Mouse (Mus musculus): ENCODE data around the gene Ddx49. TPM values are rescaled to one million over a fixed set of nuclear protein-coding genes. Genes with fewer than 3 reads are reported as not detected.

Ddx49 gene
- polyA plus RNA-seq (2014; fragmentation: Nextera tagmentation; extraction: Ambion mirVana): 47.4 and 49.2 TPM in 2 replicates

DNA sequence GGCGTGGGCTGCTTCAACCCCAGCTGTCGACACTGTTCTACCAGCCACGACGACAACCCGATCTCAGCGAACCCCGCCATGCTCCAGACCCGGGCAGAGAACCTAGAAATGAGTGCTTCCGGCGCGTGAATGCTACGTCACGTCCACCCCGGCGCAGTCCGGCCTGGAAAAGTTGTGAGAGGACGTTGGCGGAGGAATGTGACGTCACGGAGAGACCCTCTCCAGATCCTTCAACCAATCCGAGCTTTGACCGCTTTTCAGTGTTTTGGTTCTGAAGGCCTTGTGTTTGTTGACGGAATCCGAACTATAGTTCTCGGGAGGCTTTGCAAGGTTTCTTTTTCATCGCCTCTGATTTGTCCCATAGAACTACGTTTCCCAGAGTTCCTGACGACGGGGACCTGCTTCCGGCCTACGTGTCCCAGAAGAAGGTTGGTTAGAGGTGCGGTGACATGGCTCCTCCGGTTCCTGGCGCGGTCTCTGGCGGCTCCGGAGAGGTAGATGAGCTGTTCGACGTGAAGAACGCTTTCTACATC, at the start of gene Ddx49, which contains the start of gene Cope:
Gene Ddx49 (minus strand): TSS at position 132 of the 533 bp plus-strand sequence.
Gene Cope (plus strand): TSS at position 161 of the 533 bp plus-strand sequence.
- ATAC-seq (ENCODE audit: low read depth): peak; percentile 95
- peak within 1 kb of the TSS; percentile 83 for H3K27ac ChIP-seq (replicated peaks; ENCODE audit: low read depth, low read length)
- peaks cover 15% of the 10 kb centered on the region for H3K4me1 ChIP-seq (ENCODE audit: control insufficient read depth, insufficient read depth, low read length)
- peak within 1 kb of the TSS; percentile 76 for H3K4me3 ChIP-seq (ENCODE audit: low read depth, low read length)
- peak within 1 kb of the TSS; percentile 82 for H3K9ac ChIP-seq (ENCODE audit: low read depth, low read length)
- WGBS: under 1% methylated on average over 40 of the region's 40 CpGs
- H3K9me3 ChIP-seq (ENCODE audit: control insufficient read depth, low read length): no peaks in the 10 kb centered on the region
- DNase-seq (ENCODE audit: low spot score): peak; percentile 97
- peak within 1 kb of the TSS; percentile 87 for H3K4me2 ChIP-seq (ENCODE audit: low read depth, low read length)
- H3K36me3 ChIP-seq (ENCODE audit: control insufficient read depth, insufficient read depth, low read length): peaks cover 60% of the 10 kb centered on the region
- H3K27me3 ChIP-seq (replicated peaks; ENCODE audit: control insufficient read depth, insufficient read depth, low read length): no peaks in the 10 kb centered on the region

GRCm38 (mm10) chr8:70352000-70352384, 49.7 kb upstream of the Ddx49 start:
- Histone ChIP-seq H3K9ac (ENCODE audit: low read depth, low read length) (peak overlapping the region; percentile 98), H3K4me2 (ENCODE audit: low read depth, low read length) (peak overlapping the region; percentile 100), H3K27ac (replicated peaks; ENCODE audit: low read depth, low read length) (no peak overlapping the region), H3K4me3 (ENCODE audit: low read depth, low read length) (peak overlapping the region; percentile 100), H3K27me3 (replicated peaks; ENCODE audit: control insufficient read depth, insufficient read depth, low read length) (no peaks in the 10 kb centered on the region), H3K9me3 (ENCODE audit: control insufficient read depth, low read length) (no peaks in the 10 kb centered on the region), H3K36me3 (ENCODE audit: control insufficient read depth, insufficient read depth, low read length) (peaks cover 13% of the 10 kb centered on the region), H3K4me1 (ENCODE audit: control insufficient read depth, insufficient read depth, low read length) (peaks cover 26% of the 10 kb centered on the region)
- DNase-seq (ENCODE audit: low spot score) (no peak), ATAC-seq (ENCODE audit: low read depth) (no peak)
- 22% methylated on average over 3 of the region's 3 CpGs for WGBS

DNA sequence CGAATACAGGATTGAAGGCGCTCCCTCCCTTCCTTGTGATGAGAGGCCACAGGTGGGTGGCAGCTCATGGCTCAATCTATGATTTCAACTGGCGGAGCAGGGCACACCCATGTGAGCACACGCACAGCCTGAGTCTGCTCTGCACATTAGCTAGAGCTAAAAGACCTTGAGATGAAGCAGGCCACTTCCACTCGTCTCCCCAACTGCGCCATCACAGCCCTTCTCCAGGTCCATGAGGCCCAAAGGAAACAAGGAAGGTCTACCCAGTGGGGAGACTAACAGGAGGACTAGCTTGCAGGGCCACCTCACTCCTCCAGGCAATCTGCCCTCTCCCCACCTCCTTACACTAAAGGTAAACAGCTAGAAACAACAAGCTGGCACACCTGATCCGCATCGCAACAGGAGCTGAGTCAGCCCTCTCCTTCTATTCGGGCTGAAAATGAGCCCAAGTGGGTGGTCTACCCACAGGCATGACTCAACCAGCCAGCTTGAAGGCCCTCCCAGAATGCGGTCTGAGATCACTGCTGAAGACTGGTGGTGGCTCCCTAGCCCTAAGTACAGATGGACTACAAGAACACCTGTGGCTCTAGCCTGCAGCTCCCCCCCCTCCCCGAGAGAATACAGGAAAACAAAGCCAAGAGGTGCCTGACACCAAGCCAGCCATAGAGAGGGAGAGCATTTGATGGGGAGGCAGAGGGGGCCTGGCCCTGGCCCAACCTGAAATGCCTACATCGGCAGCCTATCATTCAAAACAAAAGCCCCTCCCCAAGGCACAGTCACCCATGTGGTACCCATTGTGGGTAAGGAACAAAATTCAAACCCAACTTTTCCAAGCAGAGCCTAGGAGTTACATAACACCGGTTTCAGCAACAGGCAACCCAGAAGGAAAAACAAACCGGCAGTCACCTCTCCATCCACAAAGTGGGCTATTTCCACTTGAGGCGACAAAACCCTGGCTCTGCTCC, 49.0 kb upstream of the Ddx49 start:
- ATAC-seq (ENCODE audit: low read depth): 0 out of 2 replicates have a peak, but pooled peaks have one; percentile 12
- Histone ChIP-seq H3K4me3 (ENCODE audit: low read depth, low read length) (peak overlapping the region; percentile 100), H3K4me1 (ENCODE audit: control insufficient read depth, insufficient read depth, low read length) (peaks cover 26% of the 10 kb centered on the region), H3K36me3 (ENCODE audit: control insufficient read depth, insufficient read depth, low read length) (peaks cover 16% of the 10 kb centered on the region), H3K27me3 (replicated peaks; ENCODE audit: control insufficient read depth, insufficient read depth, low read length) (no peaks in the 10 kb centered on the region), H3K4me2 (ENCODE audit: low read depth, low read length) (peak overlapping the region; percentile 100), H3K9ac (ENCODE audit: low read depth, low read length) (peak overlapping the region; percentile 98), H3K27ac (replicated peaks; ENCODE audit: low read depth, low read length) (peak overlapping the region; percentile 44), H3K9me3 (ENCODE audit: control insufficient read depth, low read length) (no peaks in the 10 kb centered on the region)
- DNase-seq (ENCODE audit: low spot score): peak; percentile 75
- WGBS: 36% methylated on average over 15 of the region's 15 CpGs

DNA sequence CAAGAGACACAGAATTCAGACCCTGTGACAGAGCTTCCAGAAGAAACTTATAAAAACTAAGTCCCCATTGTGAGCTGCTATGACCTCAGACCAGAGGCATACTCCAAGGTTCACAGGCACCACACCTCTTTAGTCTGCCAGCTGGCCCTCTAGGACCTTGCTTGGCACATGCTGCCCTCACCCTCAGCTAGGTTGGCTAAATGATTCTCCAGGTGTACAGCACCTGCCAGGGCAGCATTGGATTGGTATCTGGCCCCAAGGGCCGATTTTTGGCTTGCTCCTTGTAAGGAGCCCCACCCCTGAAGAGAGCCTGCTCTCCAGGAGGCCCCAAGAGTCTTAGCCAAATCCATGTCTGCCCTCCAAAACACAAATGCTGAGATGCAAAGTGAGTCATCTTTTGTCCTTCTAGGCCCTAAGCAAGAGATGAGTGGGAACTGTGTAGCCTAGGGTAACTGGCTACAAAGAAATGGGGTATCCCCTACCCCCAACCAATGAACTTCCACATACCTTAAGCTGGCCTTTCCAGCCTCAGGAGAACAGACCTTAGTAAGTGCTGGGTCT, 45.7 kb upstream of the Ddx49 start:
- no peak overlapping the region for H3K27ac ChIP-seq (replicated peaks; ENCODE audit: low read depth, low read length)
- no peaks in the 10 kb centered on the region for H3K9me3 ChIP-seq (ENCODE audit: control insufficient read depth, low read length)
- no peak for ATAC-seq (ENCODE audit: low read depth)
- 62% methylated on average over 1 of the region's 1 CpGs for WGBS
- H3K9ac ChIP-seq (ENCODE audit: low read depth, low read length): no peak overlapping the region
- H3K4me2 ChIP-seq (ENCODE audit: low read depth, low read length): no peak overlapping the region
- H3K36me3 ChIP-seq (ENCODE audit: control insufficient read depth, insufficient read depth, low read length): peaks cover 25% of the 10 kb centered on the region
- H3K4me1 ChIP-seq (ENCODE audit: control insufficient read depth, insufficient read depth, low read length): peaks cover 21% of the 10 kb centered on the region
- no peak overlapping the region for H3K4me3 ChIP-seq (ENCODE audit: low read depth, low read length)
- DNase-seq (ENCODE audit: low spot score): no peak
- no peaks in the 10 kb centered on the region for H3K27me3 ChIP-seq (replicated peaks; ENCODE audit: control insufficient read depth, insufficient read depth, low read length)

GRCm38 (mm10) chr8:70347443-70347842, 45.2 kb upstream of the Ddx49 start:
- DNase-seq (ENCODE audit: low spot score) (no peak), ATAC-seq (ENCODE audit: low read depth) (no peak)
- Histone ChIP-seq H3K36me3 (ENCODE audit: control insufficient read depth, insufficient read depth, low read length) (peaks cover 30% of the 10 kb centered on the region), H3K27me3 (replicated peaks; ENCODE audit: control insufficient read depth, insufficient read depth, low read length) (no peaks in the 10 kb centered on the region), H3K4me1 (ENCODE audit: control insufficient read depth, insufficient read depth, low read length) (peaks cover 21% of the 10 kb centered on the region), H3K27ac (replicated peaks; ENCODE audit: low read depth, low read length) (no peak overlapping the region), H3K4me3 (ENCODE audit: low read depth, low read length) (no peak overlapping the region), H3K9ac (ENCODE audit: low read depth, low read length) (no peak overlapping the region), H3K4me2 (ENCODE audit: low read depth, low read length) (no peak overlapping the region), H3K9me3 (ENCODE audit: control insufficient read depth, low read length) (no peaks in the 10 kb centered on the region)
- 83% methylated on average over 4 of the region's 4 CpGs for whole genome bisulfite sequencing

DNA sequence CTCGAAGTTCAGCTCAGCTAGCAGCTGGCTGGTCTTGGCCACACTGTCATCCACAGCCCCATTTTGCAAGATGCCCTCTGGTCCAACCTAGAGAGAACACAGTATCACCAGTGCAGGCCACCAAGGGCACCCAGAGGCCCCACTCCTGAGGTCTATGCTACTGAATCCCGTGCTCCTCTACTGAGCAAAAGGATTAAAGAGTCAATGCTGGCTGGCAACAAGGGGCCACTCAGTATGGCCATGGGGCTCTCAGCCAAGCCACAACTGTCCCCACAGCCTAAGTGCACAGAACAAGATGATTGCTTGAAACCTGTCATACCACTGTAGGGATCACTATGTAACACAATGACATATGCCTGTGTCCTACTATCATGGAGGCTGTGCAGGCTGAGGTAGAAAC, 42.0 kb upstream of the Ddx49 start:
- Histone ChIP-seq H3K4me2 (ENCODE audit: low read depth, low read length) (no peak overlapping the region), H3K4me1 (ENCODE audit: control insufficient read depth, insufficient read depth, low read length) (no peaks in the 10 kb centered on the region), H3K27ac (replicated peaks; ENCODE audit: low read depth, low read length) (no peak overlapping the region), H3K4me3 (ENCODE audit: low read depth, low read length) (no peak overlapping the region), H3K36me3 (ENCODE audit: control insufficient read depth, insufficient read depth, low read length) (peaks cover 56% of the 10 kb centered on the region), H3K27me3 (replicated peaks; ENCODE audit: control insufficient read depth, insufficient read depth, low read length) (no peaks in the 10 kb centered on the region), H3K9me3 (ENCODE audit: control insufficient read depth, low read length) (no peaks in the 10 kb centered on the region), H3K9ac (ENCODE audit: low read depth, low read length) (no peak overlapping the region)
- 89% methylated on average over 2 of the region's 2 CpGs for WGBS
- ATAC-seq (ENCODE audit: low read depth) (no peak), DNase-seq (ENCODE audit: low spot score) (no peak)

DNA sequence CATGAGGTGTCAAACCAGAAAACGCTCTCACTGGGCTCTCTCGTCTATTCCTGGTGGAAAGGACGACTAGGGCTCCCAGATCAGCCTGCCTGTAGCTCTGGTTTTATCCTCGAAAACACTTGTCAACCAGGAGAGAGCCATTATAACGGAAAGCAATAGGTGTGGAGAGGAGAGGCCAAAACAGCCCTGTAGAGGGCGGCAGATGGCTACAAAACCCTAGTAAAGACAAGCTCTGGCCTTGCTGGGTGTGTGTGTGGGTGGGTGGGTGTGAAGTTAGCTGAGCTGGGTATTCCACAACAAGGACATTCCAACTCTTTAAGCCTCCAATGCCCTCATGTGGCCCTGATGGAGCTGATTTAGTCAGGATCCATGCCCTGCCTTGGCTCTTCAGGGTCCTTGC, 41.4 kb upstream of the Ddx49 start:
- ATAC-seq (ENCODE audit: low read depth): peak; percentile 47

GRCm38 (mm10) chr8:70343076-70343475, 40.8 kb upstream of the Ddx49 start:
- Histone ChIP-seq H3K4me1 (ENCODE audit: control insufficient read depth, insufficient read depth, low read length) (no peaks in the 10 kb centered on the region), H3K4me3 (ENCODE audit: low read depth, low read length) (no peak overlapping the region), H3K27me3 (replicated peaks; ENCODE audit: control insufficient read depth, insufficient read depth, low read length) (no peaks in the 10 kb centered on the region), H3K9me3 (ENCODE audit: control insufficient read depth, low read length) (no peaks in the 10 kb centered on the region), H3K4me2 (ENCODE audit: low read depth, low read length) (no peak overlapping the region), H3K9ac (ENCODE audit: low read depth, low read length) (no peak overlapping the region), H3K36me3 (ENCODE audit: control insufficient read depth, insufficient read depth, low read length) (peaks cover 59% of the 10 kb centered on the region), H3K27ac (replicated peaks; ENCODE audit: low read depth, low read length) (no peak overlapping the region)
- WGBS: 43% methylated on average over 7 of the region's 7 CpGs
- DNase-seq (ENCODE audit: low spot score) (peak; percentile 41), ATAC-seq (ENCODE audit: low read depth) (peak; percentile 41; the same call in 1 of the 2 replicates)

More for the DNA sequence above, 41.4 kb upstream of the Ddx49 start:
- Histone ChIP-seq H3K4me2 (ENCODE audit: low read depth, low read length) (no peak overlapping the region), H3K36me3 (ENCODE audit: control insufficient read depth, insufficient read depth, low read length) (peaks cover 58% of the 10 kb centered on the region), H3K27ac (replicated peaks; ENCODE audit: low read depth, low read length) (no peak overlapping the region; the same call in 1 of the 2 replicates), H3K4me3 (ENCODE audit: low read depth, low read length) (no peak overlapping the region), H3K9ac (ENCODE audit: low read depth, low read length) (no peak overlapping the region), H3K9me3 (ENCODE audit: control insufficient read depth, low read length) (no peaks in the 10 kb centered on the region), H3K27me3 (replicated peaks; ENCODE audit: control insufficient read depth, insufficient read depth, low read length) (no peaks in the 10 kb centered on the region), H3K4me1 (ENCODE audit: control insufficient read depth, insufficient read depth, low read length) (no peaks in the 10 kb centered on the region)
- peak; percentile 55 for DNase-seq (ENCODE audit: low spot score)
- WGBS: 44% methylated on average over 6 of the region's 6 CpGs

Data from embryonic facial prominence, embryonic 14.5 days (tissue).